Mouse (Mus musculus) granulocyte monocyte progenitor cell, adult 5-6 weeks (primary cell): ENCODE measurements around the gene Tsen34. TPM values are rescaled to one million over a fixed set of nuclear protein-coding genes. Genes with fewer than 3 reads are reported as not detected.
"Not testable (repeated sequence)": the region's sequence is repeated elsewhere in the genome, so short reads cannot be mapped to it uniquely, and the experiment has no call there.

Source experiments
- ATAC-seq: replicated peaks from 2 replicates; pipeline ENCODE4 v1.8.0; 2016; ENCODE audit warnings: mild to moderate bottlenecking, moderate TSS enrichment, inconsistent platforms; ENCODE audit not compliant: poor library complexity, severe bottlenecking
- total RNA-seq, 2 experiments: library from RNA; stranded (forward) in 1 of 2; stranded (reverse) in 1 of 2; fragments of 200-712, 200-1000 nt in 1 of 2; fragments of >200 nt in 1 of 2; fragmentation: Nextera tagmentation in 1 of 2; gene quantifications; 2 replicates each; pipeline ENCODE4 v1.2.3; 2014 to 2017

The Tsen34 gene
- total RNA-seq, 2 experiments from 2014 or later = 28.7 to 31.6 TPM

GRCm38 (mm10) chr7:3685400-3686187 lies 7.1 kb upstream of the Tsen34 start:
- ATAC-seq = no peak

GRCm38 (mm10) chr7:3691919-3692318 lies 744 bp upstream of the Tsen34 start:
- ATAC-seq = peak; percentile 9

- peak; percentile 61 for ATAC-seq
These were observed 535 bp downstream of the Tsen34 start, which contains the start of gene Mboat7 for GRCm38 (mm10) chr7:3692987-3693808. TSS of gene Mboat7 (minus strand) at chr7:3693523.

- no peak for ATAC-seq
These were observed 1.1 kb downstream of the Tsen34 start for GRCm38 (mm10) chr7:3693809-3694075.

GRCm38 (mm10) chr7:3694076-3694948 lies 1.6 kb downstream of the Tsen34 start:
- peak; percentile 38 for ATAC-seq

- ATAC-seq = not testable (repeated sequence)
These were observed 2.3 kb downstream of the Tsen34 start for GRCm38 (mm10) chr7:3694949-3695305.

- no peak for ATAC-seq
These were observed 5.8 kb downstream of the Tsen34 start for GRCm38 (mm10) chr7:3698471-3698870.

GRCm38 (mm10) chr7:3703148-3703878 lies 10.7 kb downstream of the Tsen34 start:
- no peak for ATAC-seq

- ATAC-seq = peak; percentile 79
These were observed 11.3 kb downstream of the Tsen34 start, which contains the start of gene Rps9 for GRCm38 (mm10) chr7:3703879-3704441. TSS of gene Rps9 (plus strand) at chr7:3703993.

GRCm38 (mm10) chr7:3704475-3704874 lies 11.8 kb downstream of the Tsen34 start:
- peak; percentile 7 for ATAC-seq

GRCm38 (mm10) chr7:3705461-3705860 lies 12.8 kb downstream of the Tsen34 start:
- not testable (repeated sequence) for ATAC-seq

GRCm38 (mm10) chr7:3705911-3706310 lies 13.2 kb downstream of the Tsen34 start:
- no peak for ATAC-seq

- ATAC-seq = 0 out of 2 replicates have a peak, but pooled peaks have one; percentile 0
These were observed 13.8 kb downstream of the Tsen34 start for GRCm38 (mm10) chr7:3706343-3706934.

GRCm38 (mm10) chr7:3707027-3707426 lies 14.4 kb downstream of the Tsen34 start:
- ATAC-seq = peak; percentile 51

- ATAC-seq = no peak
These were observed 15.1 kb downstream of the Tsen34 start for GRCm38 (mm10) chr7:3707568-3708413.

GRCm38 (mm10) chr7:3708447-3708980 lies 15.9 kb downstream of the Tsen34 start:
- not testable (repeated sequence) for ATAC-seq

- ATAC-seq = no peak
These were observed 16.3 kb downstream of the Tsen34 start for GRCm38 (mm10) chr7:3709000-3709399.
